Mouse (Mus musculus) 416B (cell line): Measurements from ENCODE around the gene Paqr5.

Experiments used
- DNase-seq: peaks from one replicate; pipeline ENCODE4 v3.0.0; 2011; ENCODE audit warnings: low read depth

The Paqr5 gene

DNA sequence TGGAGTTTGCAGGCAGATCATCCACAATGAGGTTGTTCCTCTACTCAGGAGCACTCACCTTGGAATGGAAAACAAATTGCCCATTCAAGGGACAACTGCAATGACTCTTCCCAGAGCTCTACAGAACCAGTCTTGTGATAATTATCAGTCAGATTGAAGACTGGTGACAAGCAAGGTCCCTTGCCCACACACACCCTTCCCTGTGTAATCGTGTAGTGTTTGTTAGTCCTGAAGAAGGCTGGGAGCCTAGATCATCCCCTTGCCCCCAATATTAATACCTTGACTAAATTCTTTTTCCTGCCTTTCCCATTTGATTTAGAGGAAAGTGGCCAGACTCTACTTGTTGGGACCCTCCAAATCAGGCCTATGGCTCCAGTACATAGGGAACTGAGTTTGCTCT, 117.0 kb downstream of the Paqr5 start:
- DNase-seq, result no peak

DNA sequence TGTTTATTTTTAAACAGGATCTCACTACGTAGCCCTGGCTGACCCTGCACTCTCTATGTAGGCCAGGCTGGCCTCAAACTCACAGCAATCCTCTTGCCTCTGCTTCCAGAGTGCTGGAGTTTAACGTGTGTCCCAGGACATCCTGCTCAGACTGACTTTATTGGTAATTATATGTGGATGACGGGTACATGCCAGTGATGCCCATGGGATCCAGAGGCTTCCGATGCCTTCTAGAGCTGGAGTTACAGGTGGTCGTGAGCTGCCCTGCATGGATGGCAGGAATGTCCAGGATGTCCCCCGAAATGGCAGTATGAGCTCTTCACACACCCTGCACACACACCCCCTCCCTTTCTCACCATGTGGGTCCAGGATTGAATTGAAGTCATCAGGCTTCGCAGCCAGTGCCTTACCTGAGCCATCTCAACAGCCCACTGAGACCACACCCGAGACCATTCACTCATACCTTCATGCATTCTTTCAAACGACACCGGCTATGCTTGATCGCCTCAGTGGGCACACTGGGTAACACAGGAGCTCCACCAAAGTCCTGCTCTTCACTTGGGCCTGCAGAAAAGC, 117.7 kb downstream of the Paqr5 start:
- no peak for DNase-seq

DNA sequence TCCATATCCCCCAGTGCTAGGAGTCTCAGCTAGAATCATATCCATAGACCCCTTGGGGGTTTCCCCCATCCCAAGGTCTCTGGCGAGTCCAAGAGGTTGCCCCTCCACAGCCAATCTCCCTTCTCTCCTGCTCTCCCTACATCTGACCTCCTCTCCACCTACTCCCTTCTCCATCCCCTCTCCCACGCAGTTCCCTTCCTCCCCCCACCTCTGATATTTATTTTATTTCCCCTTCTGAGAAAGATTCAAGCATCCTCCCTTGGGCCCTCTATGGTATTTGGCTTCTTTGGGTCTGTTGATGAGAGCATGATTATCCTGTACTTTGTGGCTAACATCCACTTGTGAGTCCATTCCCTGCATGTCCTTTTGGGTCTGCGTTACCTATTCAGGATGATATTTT, 118.3 kb downstream of the Paqr5 start:
- no peak for DNase-seq

DNA sequence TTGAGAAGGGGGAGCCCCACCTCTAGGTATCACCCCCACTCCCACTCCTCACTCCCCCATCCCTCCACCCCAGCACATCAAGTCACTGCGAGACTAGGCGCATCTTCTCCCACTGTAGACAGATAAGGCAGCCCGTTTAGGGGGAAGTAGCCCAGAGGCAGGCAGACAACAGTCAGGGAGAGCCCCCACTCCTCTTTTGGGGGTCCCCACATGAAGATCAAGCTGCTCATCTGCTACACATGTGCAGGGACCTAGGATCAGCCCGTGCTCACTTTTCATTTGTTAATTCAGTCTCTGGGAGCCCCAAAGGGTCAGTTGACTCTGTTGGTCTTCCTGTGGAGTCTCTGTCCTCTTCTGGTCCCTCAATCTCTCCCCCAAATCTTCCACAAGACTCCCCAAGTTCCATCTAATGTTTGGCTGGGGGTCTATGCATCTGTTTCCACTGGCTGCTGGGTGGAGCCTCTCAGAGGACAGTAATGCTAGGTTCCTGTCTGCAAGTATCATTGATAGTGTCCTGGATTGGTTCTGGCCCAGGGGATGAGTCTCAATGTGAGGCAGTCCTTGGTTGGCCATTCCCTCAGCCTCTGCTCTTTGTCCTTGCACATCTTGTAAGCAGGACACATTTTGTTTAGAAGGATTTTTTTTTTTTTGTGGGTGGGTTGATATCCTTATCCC, 118.9 kb downstream of the Paqr5 start:
- DNase-seq, result no peak

DNA sequence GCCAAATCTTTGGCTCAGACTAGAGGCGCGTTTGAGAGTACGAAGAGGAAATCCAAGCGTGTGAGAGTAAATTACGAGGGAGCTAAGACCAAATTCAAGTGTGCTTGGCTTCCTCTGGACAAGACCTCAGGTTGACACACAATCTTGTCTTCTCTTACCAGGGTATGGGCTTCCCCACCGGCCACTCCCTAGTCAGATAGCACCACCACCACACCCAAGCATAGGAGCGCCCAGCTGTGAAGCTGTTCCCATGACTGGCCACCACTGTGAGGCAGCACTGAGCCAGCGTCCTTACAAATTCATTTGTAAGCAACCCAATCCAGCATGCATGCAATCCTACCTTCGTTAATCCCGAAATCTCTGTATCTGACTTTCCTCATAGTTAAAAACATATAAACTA, 119.7 kb downstream of the Paqr5 start:
- peak; percentile 58 for DNase-seq

DNA sequence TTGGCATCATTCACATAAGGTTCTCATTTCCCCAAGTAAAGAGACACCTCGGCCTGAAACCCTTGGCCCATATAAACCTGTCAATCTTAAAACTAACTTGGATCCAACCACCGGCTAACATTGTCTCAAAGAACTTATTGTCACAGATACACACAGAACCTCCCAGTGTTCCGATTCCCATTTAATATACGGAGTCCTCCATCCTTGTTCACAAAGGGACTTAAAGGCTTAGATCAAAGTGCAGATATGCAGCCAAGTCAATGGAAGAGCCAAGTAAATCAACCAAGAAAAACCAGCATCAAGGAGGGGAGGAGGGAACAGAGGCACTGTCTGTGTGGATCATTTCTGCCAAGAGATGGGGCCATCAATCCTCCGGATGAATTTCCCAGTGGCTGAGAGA, 121.1 kb downstream of the Paqr5 start:
- DNase-seq, result no peak

DNA sequence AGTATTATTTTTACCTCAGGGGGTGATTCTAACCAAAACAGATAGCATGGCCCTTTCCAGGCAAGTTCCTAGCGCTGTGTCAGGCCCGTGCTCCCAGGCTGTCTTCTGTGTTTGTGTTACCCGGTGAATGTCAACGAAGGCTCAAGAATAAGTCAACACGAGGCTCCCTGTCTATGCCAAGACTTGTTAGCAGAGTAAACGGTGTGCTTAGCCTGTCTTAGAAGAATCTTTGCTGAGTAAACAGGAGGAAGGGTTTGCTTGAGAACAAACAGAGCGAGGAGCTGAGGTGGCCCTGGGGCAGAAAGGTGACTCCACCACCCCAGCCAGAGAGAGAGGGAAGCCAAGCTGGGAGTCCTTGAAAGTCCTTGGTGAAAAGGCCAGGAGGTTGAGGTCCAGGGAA, 122.5 kb downstream of the Paqr5 start:
- no peak for DNase-seq
